Mouse (Mus musculus) R1 (cell line): ENCODE results near the gene Ecel1.
A peak's percentile ranks its signal among the peaks of the same experiment; 100 is the strongest.

Source experiments
- DNase-seq: peaks from one replicate; pipeline ENCODE4 v3.0.0-alpha.2; 2018; ENCODE audit warnings: low read depth, low spot score

The Ecel1 gene

GRCm38 (mm10) chr1:87170458-87170857 is 14.1 kb upstream of the Ecel1 start:
- DNase-seq: no peak

- no peak for DNase-seq
These were observed 8.5 kb upstream of the Ecel1 start for GRCm38 (mm10) chr1:87164796-87165184.

GRCm38 (mm10) chr1:87164164-87164795 is 8.0 kb upstream of the Ecel1 start:
- no peak for DNase-seq

- DNase-seq: no peak
These were observed 3.1 kb upstream of the Ecel1 start for GRCm38 (mm10) chr1:87159396-87159795.

GRCm38 (mm10) chr1:87155531-87156198 is 656 bp downstream of the Ecel1 start:
- peak; percentile 54 for DNase-seq

GRCm38 (mm10) chr1:87154501-87155120 is 1.7 kb downstream of the Ecel1 start:
- DNase-seq: peak; percentile 52

GRCm38 (mm10) chr1:87153776-87154500 is 2.4 kb downstream of the Ecel1 start:
- peak; percentile 52 for DNase-seq

GRCm38 (mm10) chr1:87151286-87151685 is 5.0 kb downstream of the Ecel1 start:
- no peak for DNase-seq

- peak; percentile 60 for DNase-seq
These were observed 6.9 kb downstream of the Ecel1 start for GRCm38 (mm10) chr1:87149422-87149821.

- DNase-seq: no peak
These were observed 13.2 kb downstream of the Ecel1 start for GRCm38 (mm10) chr1:87143141-87143540.

GRCm38 (mm10) chr1:87142456-87142855 is 13.9 kb downstream of the Ecel1 start:
- DNase-seq: no peak

GRCm38 (mm10) chr1:87141550-87141949 is 14.8 kb downstream of the Ecel1 start:
- DNase-seq: no peak

- DNase-seq: no peak
These were observed 24.5 kb downstream of the Ecel1 start for GRCm38 (mm10) chr1:87131803-87132202.

GRCm38 (mm10) chr1:87127206-87128030 is 28.9 kb downstream of the Ecel1 start:
- peak; percentile 21 for DNase-seq

GRCm38 (mm10) chr1:87124673-87125072 is 31.6 kb downstream of the Ecel1 start, which contains the start of gene Akp3:
Akp3 (plus strand) TSS chr1:87124973.
- no peak for DNase-seq

- no peak for DNase-seq
These were observed 41.5 kb downstream of the Ecel1 start for GRCm38 (mm10) chr1:87114784-87115183.

GRCm38 (mm10) chr1:87111719-87112354 is 44.5 kb downstream of the Ecel1 start:
- DNase-seq: peak; percentile 47

GRCm38 (mm10) chr1:87108564-87108963 is 47.8 kb downstream of the Ecel1 start:
- no peak for DNase-seq

GRCm38 (mm10) chr1:87106536-87106935 is 49.8 kb downstream of the Ecel1 start:
- DNase-seq: no peak

- DNase-seq: no peak
These were observed 52.4 kb downstream of the Ecel1 start for GRCm38 (mm10) chr1:87103936-87104335.

- DNase-seq: no peak
These were observed 54.2 kb downstream of the Ecel1 start for GRCm38 (mm10) chr1:87102114-87102513.
